Mouse (Mus musculus) midbrain, embryonic 14.5 days (tissue): Measurements from ENCODE around the gene Zfp961. TPM values are rescaled to one million over a fixed set of nuclear protein-coding genes. Genes with fewer than 3 reads are reported as not detected.
A peak's percentile ranks its signal among the peaks of the same experiment; 100 is the strongest.
"Not testable (repeated sequence)": the region's sequence is repeated elsewhere in the genome, so short reads cannot be mapped to it uniquely, and the experiment has no call there.

Experiments used
- ATAC-seq: fragments of 200-750 bp; cut with Nextera tagmentation; 2 replicates; pipeline ENCODE4 v1.8.0; 2017; ENCODE audit warnings: moderate number of reproducible peaks, moderate library complexity; ENCODE audit not compliant: low FRiP score, low TSS enrichment
- DNase-seq: peaks from one replicate; pipeline ENCODE4 v3.0.0-alpha.2; 2015
- H3K27ac ChIP-seq: fragments of 300-500 bp; sonication (generic); replicated peaks from 2 replicates; pipeline ENCODE4 v1.5.1; 2014; ENCODE audit warnings: mild to moderate bottlenecking, low read depth, low read length, moderate library complexity
- H3K27me3 ChIP-seq: fragments of 300-500 bp; sonication (generic); 2 replicates; pipeline ENCODE4 v1.6.1; 2014; ENCODE audit warnings: low read length, control low read depth, mixed read lengths; ENCODE audit not compliant: control insufficient read depth, insufficient read depth
- H3K36me3 ChIP-seq: fragments of 300-500 bp; sonication (generic); 2 replicates; pipeline ENCODE4 v1.6.1; 2014; ENCODE audit warnings: low read length, control low read depth; ENCODE audit not compliant: control insufficient read depth, insufficient read depth
- H3K4me1 ChIP-seq: fragments of 300-500 bp; sonication (generic); 2 replicates; pipeline ENCODE4 v1.6.1; 2014; ENCODE audit warnings: mild to moderate bottlenecking, antibody characterized with exemption, low read length, control low read depth; ENCODE audit not compliant: control insufficient read depth, insufficient read depth
- H3K4me2 ChIP-seq: fragments of 300-500 bp; sonication (generic); 2 replicates; pipeline ENCODE4 v1.6.1; 2014; ENCODE audit warnings: mild to moderate bottlenecking, low read length, moderate library complexity
- H3K4me3 ChIP-seq: fragments of 300-500 bp; sonication (generic); replicated peaks from 2 replicates; pipeline ENCODE4 v1.5.1; 2014; ENCODE audit warnings: low read depth, low read length
- H3K9ac ChIP-seq: fragments of 300-500 bp; sonication (generic); replicated peaks from 2 replicates; pipeline ENCODE4 v1.6.1; 2014; ENCODE audit warnings: mild to moderate bottlenecking, low read length, moderate library complexity
- H3K9me3 ChIP-seq: fragments of 300-500 bp; sonication (generic); 2 replicates; pipeline ENCODE4 v1.6.1; 2016; ENCODE audit warnings: low read length, control low read depth, mixed read lengths; ENCODE audit not compliant: control insufficient read depth
- WGBS: fragments of 180-500 bp; shearing (Covaris S2); extraction: QIAGEN DNeasy Blood & Tissue Kit; methylation state at CpG from one replicate; pipeline ENCODE4 v1.1.7; 2014; 5-methylcytosine and 5-hydroxymethylcytosine counted together
- polyA plus RNA-seq: library from polyadenylated mRNA; unstranded; fragments of >200 nt; fragmentation: Nextera tagmentation; extraction: Ambion mirVana; gene quantifications from 2 replicates; pipeline ENCODE4 v1.2.1, GENCODE M21; 2014

Zfp961 gene
- polyA plus RNA-seq, 1 experiment from 2014 or later, result 23.3 TPM

- 96% methylated on average over 5 of the region's 5 CpGs for WGBS
- Histone ChIP-seq H3K4me2 (no peak overlapping the region), H3K36me3 (peaks cover 20% of the 10 kb centered on the region), H3K27me3 (no peaks in the 10 kb centered on the region), H3K9ac (no peak overlapping the region), H3K4me1 (peaks cover 4% of the 10 kb centered on the region; the same call in 1 of the 2 replicates), H3K27ac (no peak overlapping the region), H3K9me3 (no peaks in the 10 kb centered on the region), H3K4me3 (no peak overlapping the region)
- no peak for ATAC-seq
- no peak for DNase-seq
Measured at GRCm38 (mm10) chr8:71925791-71926190, 25.0 kb upstream of the Zfp961 start.

GRCm38 (mm10) chr8:71926551-71926950, 24.3 kb upstream of the Zfp961 start:
- DNase-seq (no peak), ATAC-seq (no peak)
- 96% methylated on average over 3 of the region's 3 CpGs for WGBS
- Histone ChIP-seq H3K4me3 (no peak overlapping the region), H3K27ac (no peak overlapping the region), H3K4me1 (peaks cover 4% of the 10 kb centered on the region; the same call in 1 of the 2 replicates), H3K27me3 (no peaks in the 10 kb centered on the region), H3K4me2 (no peak overlapping the region), H3K36me3 (peaks cover 26% of the 10 kb centered on the region), H3K9ac (no peak overlapping the region), H3K9me3 (no peaks in the 10 kb centered on the region)

- H3K4me2 ChIP-seq, result no peak overlapping the region
- H3K9ac ChIP-seq, result no peak overlapping the region
- peaks cover 4% of the 10 kb centered on the region; the same call in 1 of the 2 replicates for H3K4me1 ChIP-seq
- no peaks in the 10 kb centered on the region for H3K27me3 ChIP-seq
- peaks cover 30% of the 10 kb centered on the region for H3K36me3 ChIP-seq
- no peaks in the 10 kb centered on the region for H3K9me3 ChIP-seq
- no peak overlapping the region for H3K4me3 ChIP-seq
- DNase-seq (no peak), ATAC-seq (no peak)
- no peak overlapping the region for H3K27ac ChIP-seq
Measured at GRCm38 (mm10) chr8:71927779-71928178, 23.1 kb upstream of the Zfp961 start.

GRCm38 (mm10) chr8:71938037-71938436, 12.8 kb upstream of the Zfp961 start:
- H3K27ac ChIP-seq, H3K36me3 ChIP-seq, H3K4me2 ChIP-seq, H3K4me3 ChIP-seq, DNase-seq, H3K9ac ChIP-seq, H3K4me1 ChIP-seq, ATAC-seq, H3K27me3 ChIP-seq, H3K9me3 ChIP-seq: not testable (repeated sequence)
- WGBS, result 86% methylated on average over 2 of the region's 2 CpGs

GRCm38 (mm10) chr8:71940293-71941208, 10.3 kb upstream of the Zfp961 start:
- DNase-seq, result no peak
- H3K4me2 ChIP-seq, result no peak overlapping the region
- no peaks in the 10 kb centered on the region for H3K4me1 ChIP-seq
- H3K36me3 ChIP-seq, result no peaks in the 10 kb centered on the region
- no peak overlapping the region for H3K27ac ChIP-seq
- H3K9me3 ChIP-seq, result no peaks in the 10 kb centered on the region
- ATAC-seq, result no peak
- WGBS, result 74% methylated on average over 2 of the region's 2 CpGs
- no peak overlapping the region for H3K4me3 ChIP-seq
- H3K27me3 ChIP-seq, result no peaks in the 10 kb centered on the region
- H3K9ac ChIP-seq, result no peak overlapping the region

GRCm38 (mm10) chr8:71941776-71942175, 9.1 kb upstream of the Zfp961 start:
- Histone ChIP-seq H3K27ac (no peak overlapping the region), H3K4me1 (no peaks in the 10 kb centered on the region), H3K4me3 (no peak overlapping the region), H3K9me3 (no peaks in the 10 kb centered on the region), H3K36me3 (no peaks in the 10 kb centered on the region), H3K9ac (no peak overlapping the region), H3K27me3 (no peaks in the 10 kb centered on the region), H3K4me2 (no peak overlapping the region)
- no peak for DNase-seq
- no peak for ATAC-seq
- WGBS, result 71% methylated on average over 1 of the region's 1 CpGs

- Histone ChIP-seq H3K27me3 (no peaks in the 10 kb centered on the region), H3K27ac (no peak overlapping the region), H3K4me2 (no peak overlapping the region), H3K36me3 (no peaks in the 10 kb centered on the region), H3K4me3 (no peak overlapping the region), H3K9me3 (no peaks in the 10 kb centered on the region), H3K9ac (no peak overlapping the region), H3K4me1 (peaks cover 19% of the 10 kb centered on the region)
- 91% methylated on average over 5 of the region's 5 CpGs for WGBS
- no peak for ATAC-seq
- no peak for DNase-seq
Measured at GRCm38 (mm10) chr8:71948624-71949023, 2.2 kb upstream of the Zfp961 start.

GRCm38 (mm10) chr8:71951436-71952161, 761 bp downstream of the Zfp961 start:
- Histone ChIP-seq H3K27ac (0 out of 2 replicates have a peak overlapping the region, but pooled peaks have one; percentile 86), H3K36me3 (no peaks in the 10 kb centered on the region), H3K9me3 (peaks cover 20% of the 10 kb centered on the region), H3K27me3 (no peaks in the 10 kb centered on the region), H3K9ac (peak overlapping the region; percentile 70), H3K4me1 (peaks cover 19% of the 10 kb centered on the region), H3K4me3 (peak overlapping the region; percentile 74), H3K4me2 (peak overlapping the region; percentile 70)
- WGBS, result 43% methylated on average over 14 of the region's 14 CpGs
- DNase-seq, result peak; percentile 31
- no peak for ATAC-seq
